8 mouse cellular contexts compared by ENCODE assay signal in genomic region chr17:72917241-72918030, GRCm38 (mm10). TPM values are rescaled to one million over a fixed set of nuclear protein-coding genes. Genes with fewer than 3 reads are reported as not detected.
DNase-seq lines count a peak whose midpoint lies in the region; ATAC-seq and TF ChIP-seq lines count a peak whose summit lies in the region.

No protein-coding gene starts in this region.

- H3K27me3 ChIP-seq in heart, adult 2 months (ENCODE audit: control insufficient read depth, insufficient read depth, low read length), result no peaks in the 10 kb centered on the region
- H3K27me3 ChIP-seq in midbrain, embryonic 16.5 days (ENCODE audit: control insufficient read depth, insufficient read depth, low read depth, low read length), result no peaks in the 10 kb centered on the region
- no peaks in the 10 kb centered on the region for H3K27me3 ChIP-seq in splenic B cell, adult 2 months (ENCODE audit: control insufficient read depth, insufficient read depth, low read length, poor library complexity, severe bottlenecking)

- H3K4me3 ChIP-seq in heart, adult 2 months, result peak overlapping the region; percentile 88
- peak overlapping the region; percentile 80 for H3K4me3 ChIP-seq in midbrain, embryonic 16.5 days (ENCODE audit: low read depth, low read length)

- DNase-seq in urinary bladder, adult 18-20 months (ENCODE audit: low spot score in 2 of 2), result peak; percentile 48 to 57
- DNase-seq in urinary bladder, postnatal 10 days (ENCODE audit: low spot score), result no peak
- peak; percentile 81 for DNase-seq in embryo, embryonic 11 days
- DNase-seq in heart, adult 2 months, result peak; percentile 77 to 80
- DNase-seq in kidney, adult 18-20 months, result peak; percentile 66
- DNase-seq in liver, result peak; percentile 49
- peak; percentile 87 for DNase-seq in splenic B cell, adult 2 months (ENCODE audit: low read depth, low spot score)

- H3K9me3 ChIP-seq in midbrain, embryonic 16.5 days (replicated peaks; ENCODE audit: control insufficient read depth, low read length, poor library complexity, severe bottlenecking), result no peaks in the 10 kb centered on the region

- peak overlapping the region; percentile 81 for H3K9ac ChIP-seq in heart, adult 2 months (ENCODE audit: low read depth, low read length)
- H3K9ac ChIP-seq in midbrain, embryonic 16.5 days (ENCODE audit: low read depth, low read length), result peak overlapping the region; percentile 98

- peak overlapping the region; percentile 91 for H3K4me2 ChIP-seq in midbrain, embryonic 16.5 days (ENCODE audit: low read length)

- intact Hi-C loops in heart, adult 2 months (cut with DNase I), result loop anchor here (2.0 to 5.0 kb wide), 5 partner anchors 27 to 170 kb away; partner anchors contain the start of gene Ypel5

- peak; percentile 7; the same call in 1 of the 2 replicates for TF ChIP-seq POLR2A in heart, adult 2 months (IDR thresholded peaks at IDR 0.05; ENCODE audit: insufficient read depth, low read depth, low read length)

- peaks cover 14% of the 10 kb centered on the region for H3K36me3 ChIP-seq in heart, adult 2 months (ENCODE audit: control insufficient read depth, insufficient read depth, low read length)
- H3K36me3 ChIP-seq in midbrain, embryonic 16.5 days (ENCODE audit: control insufficient read depth, insufficient read depth, low read length), result no peaks in the 10 kb centered on the region
- peaks cover 9% of the 10 kb centered on the region for H3K36me3 ChIP-seq in splenic B cell, adult 2 months (ENCODE audit: control insufficient read depth, insufficient read depth, low read length, poor library complexity, severe bottlenecking)

- peak; percentile 66 for TF ChIP-seq CTCF in heart, adult 2 months (IDR thresholded peaks at IDR 0.05)

- peaks cover 3% of the 10 kb centered on the region; the same call in 1 of the 2 replicates for H3K79me2 ChIP-seq in heart, adult 2 months (replicated peaks; ENCODE audit: control insufficient read depth, insufficient read depth, low read length)

- ATAC-seq in midbrain, embryonic 16.5 days, result peak; percentile 69

- peak overlapping the region; percentile 98 for H3K27ac ChIP-seq in heart, adult 2 months
- H3K27ac ChIP-seq in midbrain, embryonic 16.5 days (ENCODE audit: low read length), result peak overlapping the region; percentile 98

- 2% methylated on average over 37 of the region's 37 CpGs for WGBS in heart, adult 2 months
- under 1% methylated on average over 37 of the region's 37 CpGs for WGBS in midbrain, embryonic 16.5 days

- H3K4me1 ChIP-seq in heart, adult 2 months (ENCODE audit: control insufficient read depth, insufficient read depth, low read length), result peaks cover 1% of the 10 kb centered on the region; the same call in 1 of the 2 replicates
- H3K4me1 ChIP-seq in midbrain, embryonic 16.5 days (ENCODE audit: control insufficient read depth, insufficient read depth, low read length), result peaks cover 30% of the 10 kb centered on the region

- 0 out of 2 replicates have a peak, but pooled peaks have one; percentile 37 for TF ChIP-seq EP300 in heart, adult 2 months (IDR thresholded peaks at IDR 0.05; ENCODE audit: insufficient read depth, low read depth, low read length)

RNA-seq across cellular contexts. Expression of gene Lbh, which starts 0.7 kb away (rescaled TPM):
- total RNA-seq in heart, adult 2 months (2021), result 100 to 1,000 TPM; 354 to 451 TPM
- 522 and 708 TPM in 2 replicates for polyA plus RNA-seq in heart, adult 2 months (2012; rRNA removed)
- polyA plus RNA-seq in midbrain, embryonic 16.5 days (2015; fragmentation: Nextera tagmentation; extraction: Ambion mirVana), result 4.0 and 5.5 TPM in 2 replicates

Comparison
In these comparisons a context has a peak if more than half of its experiments do, and no peak if none do; other contexts are left out.
1. RNA of gene Lbh, which starts 0.7 kb away (polyA plus RNA-seq): 522 to 708 TPM in heart, adult 2 months; 4.0 to 5.5 TPM in midbrain, embryonic 16.5 days; every median in the first group is over 10 times any median in the second.